Mouse (Mus musculus) lung, postnatal 0 days (tissue): ENCODE results near the gene Adcy1. TPM values are rescaled to one million over a fixed set of nuclear protein-coding genes. Genes with fewer than 3 reads are reported as not detected.
A peak's percentile ranks its signal among the peaks of the same experiment; 100 is the strongest.

Experiments used
- ATAC-seq: fragments of 200-750 bp; cut with Nextera tagmentation; 2 replicates; pipeline ENCODE4 v1.8.0; 2017; ENCODE audit warnings: moderate library complexity
- DNase-seq: peaks from one replicate; pipeline ENCODE4 v3.0.0-alpha.2; 2016; ENCODE audit warnings: low spot score
- H3K27ac ChIP-seq: fragments of 300-500 bp; sonication (generic); 2 replicates; pipeline ENCODE4 v1.5.1; 2014; ENCODE audit warnings: antibody characterized with exemption, mild to moderate bottlenecking, low read length, mixed read lengths
- H3K27me3 ChIP-seq: fragments of 300-500 bp; sonication (generic); replicated peaks from 2 replicates; pipeline ENCODE4 v1.6.1; 2014; ENCODE audit warnings: low read length, mixed read lengths; ENCODE audit not compliant: insufficient read depth
- H3K36me3 ChIP-seq: fragments of 300-500 bp; sonication (generic); 2 replicates; pipeline ENCODE4 v1.6.1; 2014; ENCODE audit warnings: low read length, mixed read lengths; ENCODE audit not compliant: insufficient read depth
- H3K4me1 ChIP-seq: fragments of 300-500 bp; sonication (generic); 2 replicates; pipeline ENCODE4 v1.6.1; 2014; ENCODE audit warnings: antibody characterized with exemption, low read depth, low read length, mixed read lengths; ENCODE audit not compliant: insufficient read depth
- H3K4me2 ChIP-seq: fragments of 300-500 bp; sonication (generic); replicated peaks from 2 replicates; pipeline ENCODE4 v1.6.1; 2014; ENCODE audit warnings: low read depth, mild to moderate bottlenecking, low read length, moderate library complexity, mixed read lengths
- H3K4me3 ChIP-seq: fragments of 300-500 bp; sonication (generic); 2 replicates; pipeline ENCODE4 v1.5.1; 2014; ENCODE audit warnings: low read depth, low read length
- H3K9ac ChIP-seq: fragments of 300-500 bp; sonication (generic); replicated peaks from 2 replicates; pipeline ENCODE4 v1.6.1; 2014; ENCODE audit warnings: low read depth, mild to moderate bottlenecking
- H3K9me3 ChIP-seq: fragments of 300-500 bp; sonication (generic); 2 replicates; pipeline ENCODE4 v1.6.1; 2016; ENCODE audit warnings: low read length, mixed read lengths
- CTCF ChIP-seq: IDR thresholded peaks from 2 replicates; pipeline ENCODE4 v1.5.1; 2016; ENCODE audit warnings: antibody characterized with exemption, mild to moderate bottlenecking
- EP300 ChIP-seq: IDR thresholded peaks from 2 replicates; pipeline ENCODE4 v1.6.1; 2016; ENCODE audit warnings: antibody characterized with exemption, mild to moderate bottlenecking, control low read depth
- WGBS: fragments of 180-500 bp; shearing (Covaris S2); extraction: QIAGEN DNeasy Blood & Tissue Kit; methylation state at CpG from one replicate; pipeline ENCODE4 v1.1.7; 2014; 5-methylcytosine and 5-hydroxymethylcytosine counted together
- polyA plus RNA-seq: library from polyadenylated mRNA; unstranded; fragments of >200 nt; fragmentation: Nextera tagmentation; extraction: Ambion mirVana; gene quantifications from 2 replicates; pipeline ENCODE4 v1.2.1, GENCODE M21; 2015

Adcy1 gene
- polyA plus RNA-seq, 1 experiment from 2014 or later, result 0.24 TPM

- DNase-seq (no peak), ATAC-seq (peak; percentile 37)
- no peaks in the 10 kb centered on the region for H3K36me3 ChIP-seq
- H3K9ac ChIP-seq, result no peak overlapping the region
- H3K9me3 ChIP-seq, result no peaks in the 10 kb centered on the region
- TF ChIP-seq CTCF, result no peak
- no peak for TF ChIP-seq EP300
- H3K27me3 ChIP-seq, result no peaks in the 10 kb centered on the region
- H3K27ac ChIP-seq, result no peak overlapping the region
- H3K4me2 ChIP-seq, result no peak overlapping the region
- H3K4me1 ChIP-seq, result no peaks in the 10 kb centered on the region; the same call in 1 of the 2 replicates
- 44% methylated on average over 6 of the region's 6 CpGs for WGBS
- no peak overlapping the region for H3K4me3 ChIP-seq
These were observed 72.0 kb downstream of the Adcy1 start for GRCm38 (mm10) chr11:7135301-7135700.

DNA sequence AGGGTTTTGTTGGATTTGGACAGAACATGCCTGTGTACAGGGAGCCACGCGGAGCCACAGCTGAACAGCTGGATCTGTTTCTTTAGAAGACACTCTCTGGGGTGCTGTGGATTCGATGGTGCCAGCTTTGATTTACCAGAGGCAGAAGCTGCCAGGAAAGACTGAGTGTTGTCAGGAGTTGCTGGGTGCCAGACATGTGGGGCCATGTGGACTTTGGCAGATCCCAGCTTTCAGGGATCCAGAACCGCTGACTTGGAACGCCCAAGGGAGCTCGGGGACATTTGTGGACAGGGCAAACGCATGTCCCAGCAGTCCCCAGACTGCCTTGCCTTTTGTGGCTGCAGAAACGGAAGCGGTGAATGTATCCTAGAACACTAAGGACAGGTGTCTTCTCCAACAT lies 72.5 kb downstream of the Adcy1 start:
- H3K4me1 ChIP-seq, result no peaks in the 10 kb centered on the region; the same call in 1 of the 2 replicates
- DNase-seq (peak; percentile 14), ATAC-seq (peak; percentile 27; the same call in 1 of the 2 replicates)
- H3K36me3 ChIP-seq, result no peaks in the 10 kb centered on the region
- 77% methylated on average over 9 of the region's 9 CpGs for WGBS
- H3K4me2 ChIP-seq, result no peak overlapping the region
- H3K27me3 ChIP-seq, result no peaks in the 10 kb centered on the region
- no peak overlapping the region for H3K4me3 ChIP-seq
- H3K9me3 ChIP-seq, result no peaks in the 10 kb centered on the region
- TF ChIP-seq CTCF, result no peak
- no peak for TF ChIP-seq EP300
- no peak overlapping the region for H3K27ac ChIP-seq
- H3K9ac ChIP-seq, result no peak overlapping the region

DNA sequence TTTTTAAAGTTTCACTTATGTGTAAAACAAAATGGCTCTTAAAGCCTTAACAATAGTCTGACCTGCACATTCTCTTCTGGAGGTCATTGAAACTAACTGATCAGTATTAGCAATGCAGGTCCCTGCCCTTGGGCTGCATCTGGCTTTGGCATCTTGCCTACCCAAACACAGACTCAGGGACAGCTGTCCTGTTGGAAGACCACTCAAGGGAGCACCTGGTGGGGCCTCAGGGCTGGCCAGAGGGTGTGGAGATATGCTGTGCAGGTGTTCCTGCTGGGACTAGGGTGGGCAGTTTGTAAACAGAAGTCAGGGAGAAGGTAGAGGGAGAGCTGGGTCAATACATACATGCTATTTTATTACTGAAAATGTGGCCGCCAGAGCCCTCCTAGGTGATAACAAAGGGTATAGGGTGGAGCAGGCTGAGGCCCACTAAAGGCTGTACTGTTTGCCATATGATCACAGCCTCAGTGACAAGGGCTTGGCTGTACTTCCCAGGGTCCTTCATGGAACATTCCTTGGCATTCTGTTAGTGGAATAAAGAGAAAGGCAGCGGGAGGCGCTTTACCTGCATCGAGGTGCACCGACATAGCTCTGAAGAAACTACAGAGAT lies 73.1 kb downstream of the Adcy1 start:
- 60% methylated on average over 5 of the region's 5 CpGs for WGBS
- no peaks in the 10 kb centered on the region for H3K36me3 ChIP-seq
- H3K4me3 ChIP-seq, result no peak overlapping the region
- no peak for TF ChIP-seq EP300
- no peak for TF ChIP-seq CTCF
- H3K27ac ChIP-seq, result no peak overlapping the region
- no peak overlapping the region for H3K4me2 ChIP-seq
- H3K27me3 ChIP-seq, result no peaks in the 10 kb centered on the region
- ATAC-seq (peak; percentile 37; the same call in 1 of the 2 replicates), DNase-seq (no peak)
- no peaks in the 10 kb centered on the region for H3K9me3 ChIP-seq
- no peaks in the 10 kb centered on the region; the same call in 1 of the 2 replicates for H3K4me1 ChIP-seq
- H3K9ac ChIP-seq, result no peak overlapping the region

GRCm38 (mm10) chr11:7138370-7138769 lies 75.1 kb downstream of the Adcy1 start:
- H3K9ac ChIP-seq, result no peak overlapping the region
- H3K36me3 ChIP-seq, result no peaks in the 10 kb centered on the region
- no peak for DNase-seq
- no peak overlapping the region for H3K4me3 ChIP-seq
- H3K27ac ChIP-seq, result no peak overlapping the region
- no peak overlapping the region for H3K4me2 ChIP-seq
- TF ChIP-seq CTCF (no peak), EP300 (no peak)
- no peaks in the 10 kb centered on the region for H3K27me3 ChIP-seq
- H3K9me3 ChIP-seq, result no peaks in the 10 kb centered on the region
- 84% methylated on average over 8 of the region's 8 CpGs for WGBS
- ATAC-seq, result no peak
- H3K4me1 ChIP-seq, result no peaks in the 10 kb centered on the region; the same call in 1 of the 2 replicates

DNA sequence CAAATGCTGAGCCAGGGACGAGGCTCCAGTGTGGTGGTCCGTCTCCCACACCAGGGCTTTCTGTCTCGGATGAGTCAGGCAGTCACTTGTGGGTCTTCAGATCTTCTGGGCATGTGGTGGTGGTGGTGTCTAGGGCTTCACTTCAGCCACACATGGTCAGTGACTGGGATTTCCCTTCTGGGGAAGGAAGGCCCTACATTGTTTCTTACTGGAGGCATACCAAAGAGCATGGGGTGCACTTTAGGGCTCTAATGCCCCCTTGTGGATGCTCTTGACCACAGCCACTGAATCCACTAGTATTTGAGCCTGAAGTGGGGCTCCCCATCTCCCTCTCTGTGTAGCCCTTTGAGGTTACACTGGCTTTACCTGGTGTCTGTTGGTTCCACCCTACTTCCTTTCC lies 77.2 kb downstream of the Adcy1 start:
- peak; percentile 59 for DNase-seq
- H3K27ac ChIP-seq, result no peak overlapping the region
- TF ChIP-seq EP300, result no peak
- TF ChIP-seq CTCF, result peak; percentile 80
- 90% methylated on average over 3 of the region's 3 CpGs for WGBS
- no peaks in the 10 kb centered on the region for H3K27me3 ChIP-seq
- H3K9me3 ChIP-seq, result no peaks in the 10 kb centered on the region
- no peaks in the 10 kb centered on the region; the same call in 1 of the 2 replicates for H3K4me1 ChIP-seq
- peak; percentile 27; the same call in 1 of the 2 replicates for ATAC-seq
- no peak overlapping the region for H3K4me2 ChIP-seq
- H3K36me3 ChIP-seq, result no peaks in the 10 kb centered on the region
- H3K9ac ChIP-seq, result no peak overlapping the region
- no peak overlapping the region for H3K4me3 ChIP-seq

DNA sequence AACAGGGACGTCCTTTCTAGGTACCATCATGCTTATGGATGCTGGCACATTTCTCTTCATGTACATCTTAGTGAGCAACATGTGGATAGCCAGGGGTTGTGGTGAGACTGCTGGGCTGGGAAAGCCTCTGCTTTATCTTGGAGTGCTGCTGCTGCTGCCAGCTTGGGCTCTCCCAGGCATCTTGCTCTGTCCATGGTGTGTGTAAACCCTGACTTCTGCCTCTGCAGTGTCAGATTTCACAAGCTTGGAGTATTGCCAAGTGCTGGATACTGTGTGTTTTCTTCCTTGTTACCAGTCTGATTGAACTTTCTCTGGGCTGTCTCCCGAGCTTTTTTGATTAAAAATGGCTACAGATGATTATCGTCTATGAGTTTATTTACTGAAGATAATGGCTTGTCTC lies 79.4 kb downstream of the Adcy1 start:
- Histone ChIP-seq H3K27ac (no peak overlapping the region), H3K27me3 (no peaks in the 10 kb centered on the region), H3K4me3 (no peak overlapping the region), H3K4me2 (no peak overlapping the region), H3K36me3 (no peaks in the 10 kb centered on the region), H3K9me3 (no peaks in the 10 kb centered on the region), H3K4me1 (no peaks in the 10 kb centered on the region), H3K9ac (no peak overlapping the region)
- 18% methylated on average over 3 of the region's 3 CpGs for WGBS
- ATAC-seq, result peak; percentile 55; the same call in 1 of the 2 replicates
- DNase-seq, result peak; percentile 75
- TF ChIP-seq EP300, result no peak
- no peak for TF ChIP-seq CTCF
